Mouse (Mus musculus): ENCODE results near the gene BC049730. TPM values are rescaled to one million over a fixed set of nuclear protein-coding genes. Genes with fewer than 3 reads are reported as not detected.
A peak's percentile ranks its signal among the peaks of the same experiment; 100 is the strongest.
"Not testable (repeated sequence)": the region's sequence is repeated elsewhere in the genome, so short reads cannot be mapped to it uniquely, and the experiment has no call there.

The BC049730 gene
- not detected in 2 replicates for total RNA-seq (2021)
- long read RNA-seq: 0 reads

GRCm38 (mm10) chr7:24708832-24709292, at the start of gene BC049730:
BC049730 (plus strand) TSS chr7:24709242.
- no peak for DNase-seq

GRCm38 (mm10) chr7:24659737-24660357, 49.2 kb upstream of the BC049730 start:
- no peak for DNase-seq

GRCm38 (mm10) chr7:24661118-24661904, 47.7 kb upstream of the BC049730 start:
- DNase-seq: no peak

- peak; percentile 56 for DNase-seq
Observed at GRCm38 (mm10) chr7:24662575-24662974, 46.5 kb upstream of the BC049730 start.

- DNase-seq: no peak
Observed at GRCm38 (mm10) chr7:24664301-24664700, 44.7 kb upstream of the BC049730 start.

GRCm38 (mm10) chr7:24664959-24665358, 44.1 kb upstream of the BC049730 start:
- DNase-seq: no peak

- no peak for DNase-seq
Observed at GRCm38 (mm10) chr7:24671944-24672439, 37.0 kb upstream of the BC049730 start.

- DNase-seq: no peak
Observed at GRCm38 (mm10) chr7:24676575-24676974, 32.5 kb upstream of the BC049730 start, which contains the start of gene Tex101. Tex101 (minus strand) TSS chr7:24676675.

GRCm38 (mm10) chr7:24684121-24684520, 24.9 kb upstream of the BC049730 start:
- DNase-seq: not testable (repeated sequence)

GRCm38 (mm10) chr7:24687519-24687918, 21.5 kb upstream of the BC049730 start:
- not testable (repeated sequence) for DNase-seq

GRCm38 (mm10) chr7:24692693-24693092, 16.3 kb upstream of the BC049730 start:
- not testable (repeated sequence) for DNase-seq

- DNase-seq: not testable (repeated sequence)
Observed at GRCm38 (mm10) chr7:24697891-24698290, 11.2 kb upstream of the BC049730 start.

GRCm38 (mm10) chr7:24702841-24703240, 6.2 kb upstream of the BC049730 start:
- DNase-seq: not testable (repeated sequence)

GRCm38 (mm10) chr7:24715039-24715438, 6.0 kb downstream of the BC049730 start:
- DNase-seq: no peak

GRCm38 (mm10) chr7:24726808-24727207, 17.8 kb downstream of the BC049730 start, which contains the start of gene Gm4763:
Gm4763 (minus strand) TSS chr7:24726908.
- not testable (repeated sequence) for DNase-seq

- DNase-seq: peak; percentile 45
Observed at GRCm38 (mm10) chr7:24735970-24736670, 27.1 kb downstream of the BC049730 start.

GRCm38 (mm10) chr7:24750695-24751094, 41.7 kb downstream of the BC049730 start:
- no peak for DNase-seq

- no peak for DNase-seq
Observed at GRCm38 (mm10) chr7:24751610-24752009, 42.6 kb downstream of the BC049730 start.

GRCm38 (mm10) chr7:24753476-24753875, 44.4 kb downstream of the BC049730 start:
- DNase-seq: no peak

GRCm38 (mm10) chr7:24758520-24758919, 49.5 kb downstream of the BC049730 start:
- no peak for DNase-seq

- no peak for DNase-seq
Observed at GRCm38 (mm10) chr7:24760211-24760610, 51.2 kb downstream of the BC049730 start, which contains the start of gene Cd177. Cd177 (minus strand) TSS chr7:24760311.

- no peak for DNase-seq
Observed at GRCm38 (mm10) chr7:24761161-24761560, 52.1 kb downstream of the BC049730 start.

All from adrenal gland, postnatal 25 days (tissue).